Mouse (Mus musculus) cerebellum, adult 2 months (tissue): Measurements from ENCODE around the gene Wipf3. TPM values are rescaled to one million over a fixed set of nuclear protein-coding genes. Genes with fewer than 3 reads are reported as not detected.

Experiments used
- DNase-seq, 2 experiments: peaks; one replicate each; pipeline ENCODE4 v3.0.0; 2021
- H3K27ac ChIP-seq: fragments of 200-500 bp; 2 replicates; pipeline ENCODE4 v1.5.1; 2012; ENCODE audit warnings: low read length, control low read depth, inconsistent platforms; ENCODE audit not compliant: insufficient read depth
- H3K27me3 ChIP-seq: fragments of 200-500 bp; 2 replicates; pipeline ENCODE4 v1.6.1; 2012; ENCODE audit warnings: inconsistent platforms, mild to moderate bottlenecking, low read length, moderate library complexity; ENCODE audit not compliant: control insufficient read depth, insufficient read depth
- H3K4me1 ChIP-seq: fragments of 200-500 bp; 2 replicates; pipeline ENCODE4 v1.6.1; 2011; ENCODE audit warnings: low read length; ENCODE audit not compliant: control insufficient read depth, insufficient read depth
- H3K4me3 ChIP-seq: fragments of 200-500 bp; replicated peaks from 2 replicates; pipeline ENCODE3; 2011; ENCODE audit warnings: mild to moderate bottlenecking, low read depth, low read length, control low read depth; ENCODE audit not compliant: insufficient read depth
- CTCF ChIP-seq: fragments of 200-500 bp; IDR thresholded peaks from 2 replicates; pipeline ENCODE4 v1.5.1; 2011; ENCODE audit warnings: low read depth, mild to moderate bottlenecking, control low read depth, low read length, moderate library complexity, borderline replicate concordance; ENCODE audit not compliant: insufficient read depth
- POLR2A ChIP-seq: fragments of 200-500 bp; IDR thresholded peaks from 2 replicates; pipeline ENCODE4 v1.6.1; 2011; ENCODE audit warnings: low read length, control low read depth, borderline replicate concordance; ENCODE audit not compliant: insufficient read depth
- WGBS: fragments of 180-500 bp; shearing (Covaris S2); methylation state at CpG from one replicate; pipeline ENCODE4 v1.1.7; 2018; 5-methylcytosine and 5-hydroxymethylcytosine counted together
- polyA plus RNA-seq: library from polyadenylated mRNA; depleted of rRNA; stranded (reverse); fragments of >200 nt; gene quantifications from 2 replicates; pipeline ENCODE4 v1.2.3, GENCODE M21; 2012; rRNA removed

Wipf3 gene
- polyA plus RNA-seq, 1 experiment, result 19.7 TPM

GRCm38 (mm10) chr6:54548314-54549019, 119.1 kb downstream of the Wipf3 start:
- Histone ChIP-seq H3K27me3 (no peaks in the 10 kb centered on the region), H3K4me3 (no peak overlapping the region), H3K4me1 (peaks cover 27% of the 10 kb centered on the region), H3K27ac (peak overlapping the region; percentile 63)
- DNase-seq, result peak; percentile 75 to 78
- WGBS, result 26% methylated on average over 13 of the region's 13 CpGs
- TF ChIP-seq CTCF, result no peak
- no peak for TF ChIP-seq POLR2A

DNA sequence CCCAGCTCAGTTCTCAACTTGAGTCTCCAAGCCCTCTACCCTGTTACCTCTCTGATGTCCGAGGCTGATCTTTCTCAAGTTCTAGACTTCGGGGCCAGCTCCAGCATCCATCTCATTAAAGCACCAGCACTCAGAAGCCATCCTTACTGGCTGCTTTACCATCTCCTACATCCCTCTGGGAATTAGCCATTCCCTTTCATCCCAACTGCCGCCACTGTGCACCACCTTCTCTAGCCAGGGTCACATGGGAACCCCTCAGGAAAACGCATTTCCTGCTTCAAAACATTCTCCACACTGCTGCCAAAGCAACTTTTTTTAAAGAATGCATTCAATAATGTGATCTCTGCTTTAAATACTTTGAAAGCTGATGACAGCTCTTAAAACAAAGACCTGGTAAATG, 119.9 kb downstream of the Wipf3 start:
- 55% methylated on average over 4 of the region's 4 CpGs for WGBS
- TF ChIP-seq POLR2A, result no peak
- no peak for TF ChIP-seq CTCF
- peak overlapping the region; percentile 16; the same call in 1 of the 2 replicates for H3K27ac ChIP-seq
- peaks cover 34% of the 10 kb centered on the region for H3K4me1 ChIP-seq
- no peaks in the 10 kb centered on the region for H3K27me3 ChIP-seq
- no peak for DNase-seq
- no peak overlapping the region for H3K4me3 ChIP-seq

DNA sequence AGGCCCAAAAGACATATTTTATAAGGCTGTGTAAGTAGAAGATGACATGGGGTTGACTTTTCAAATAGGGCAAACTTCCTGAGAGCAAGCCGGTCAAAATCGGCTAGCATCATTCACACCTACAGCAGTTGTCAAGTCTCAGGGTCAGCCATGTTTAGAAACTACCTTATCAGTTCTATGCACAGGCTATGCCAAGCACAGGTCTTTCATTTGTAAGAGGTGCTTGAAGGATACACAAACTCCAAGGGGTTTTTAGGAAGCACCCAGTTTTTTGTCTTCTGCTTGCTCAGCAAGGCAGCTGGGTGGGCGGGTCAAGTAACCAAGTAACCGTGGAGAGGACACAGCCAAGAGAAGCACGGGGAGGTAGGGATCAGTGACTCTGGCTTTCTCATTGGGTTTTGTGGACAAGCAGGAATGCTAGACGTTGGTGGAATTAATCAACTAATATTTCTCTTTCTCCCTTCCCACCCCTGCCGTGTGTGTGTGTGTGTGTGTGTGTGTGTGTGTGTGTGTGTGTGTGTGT, 121.5 kb downstream of the Wipf3 start:
- Histone ChIP-seq H3K4me1 (peaks cover 42% of the 10 kb centered on the region), H3K4me3 (no peak overlapping the region), H3K27ac (no peak overlapping the region), H3K27me3 (no peaks in the 10 kb centered on the region)
- WGBS, result 42% methylated on average over 7 of the region's 7 CpGs
- DNase-seq, result no peak
- TF ChIP-seq POLR2A, result no peak
- no peak for TF ChIP-seq CTCF

DNA sequence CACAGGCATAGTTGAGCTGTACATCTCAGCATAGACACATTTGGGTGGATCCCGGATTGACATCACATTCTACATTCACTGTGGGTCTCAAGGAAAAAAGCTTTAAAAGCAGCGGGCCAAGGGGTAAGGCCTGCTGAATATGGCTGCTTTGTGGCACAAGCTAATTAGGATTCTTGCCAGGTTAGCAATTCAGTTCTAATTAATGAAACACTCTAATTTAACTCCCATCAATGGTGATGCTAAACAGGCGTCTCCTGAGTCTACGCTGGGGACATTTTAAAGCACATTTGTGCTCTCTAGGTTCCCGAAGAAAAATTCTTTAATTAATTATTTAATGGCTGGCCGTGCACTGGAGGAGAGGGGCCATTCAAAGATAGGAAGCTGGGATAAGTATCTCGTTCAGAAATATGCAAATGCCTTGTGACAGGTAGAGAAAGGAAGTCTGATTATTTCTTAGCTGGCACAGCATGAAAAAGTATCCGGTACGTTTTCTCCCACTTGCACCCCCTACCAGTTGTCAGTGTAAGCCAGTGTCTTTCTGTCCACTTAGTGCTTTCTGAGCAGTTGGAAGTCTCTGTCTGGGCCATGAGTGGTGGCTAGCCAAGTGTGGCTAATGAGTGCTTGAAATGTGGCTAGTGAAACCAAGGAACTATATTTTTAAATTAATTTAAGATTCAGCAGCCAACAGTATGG, 123.5 kb downstream of the Wipf3 start:
- peak overlapping the region; percentile 66 for H3K27ac ChIP-seq
- DNase-seq, result no peak
- WGBS, result 16% methylated on average over 9 of the region's 9 CpGs
- H3K27me3 ChIP-seq, result no peaks in the 10 kb centered on the region
- no peak overlapping the region for H3K4me3 ChIP-seq
- peaks cover 50% of the 10 kb centered on the region for H3K4me1 ChIP-seq
- no peak for TF ChIP-seq POLR2A
- TF ChIP-seq CTCF, result no peak

Other genes with a start within 250 kb of the Wipf3 start
- gene Prr15, start 103.8 kb upstream of the Wipf3 start, polyA plus RNA-seq, result 1.9 and 2.7 TPM in 2 replicates
- gene Scrn1, start 136.9 kb downstream of the Wipf3 start, polyA plus RNA-seq, result 132 and 145 TPM in 2 replicates
- gene Plekha8, start 165.5 kb downstream of the Wipf3 start, polyA plus RNA-seq, result 11.8 and 12.1 TPM in 2 replicates
- gene Fkbp14, start 167.7 kb downstream of the Wipf3 start, polyA plus RNA-seq, result 14.8 and 15.7 TPM in 2 replicates